Mouse (Mus musculus) myocyte (in vitro differentiated cells): ENCODE results near the gene Creb5.

ENCODE experiments used
- MAX ChIP-seq: IDR thresholded peaks from one replicate; pipeline ENCODE4 v1.6.1; 2011; ENCODE audit warnings: low read depth, mild to moderate bottlenecking, control low read depth
- POLR2A ChIP-seq: IDR thresholded peaks from one replicate; pipeline ENCODE4 v1.6.1; 2011; ENCODE audit warnings: low read depth, mild to moderate bottlenecking, control low read depth, moderate library complexity; ENCODE audit not compliant: insufficient read length
- POLR2AphosphoS2 ChIP-seq: IDR thresholded peaks from one replicate; pipeline ENCODE4 v1.6.1; 2011; ENCODE audit warnings: low read depth, control low read depth; ENCODE audit not compliant: insufficient read length
- REST ChIP-seq: IDR thresholded peaks from one replicate; pipeline ENCODE4 v1.6.1; 2011; ENCODE audit warnings: mild to moderate bottlenecking, control low read depth, moderate library complexity; ENCODE audit not compliant: insufficient read depth, insufficient read length
- SRF ChIP-seq: IDR thresholded peaks from one replicate; pipeline ENCODE4 v1.6.1; 2011; ENCODE audit warnings: low read depth; ENCODE audit not compliant: control insufficient read depth, insufficient read length
- USF1 ChIP-seq: IDR thresholded peaks from one replicate; pipeline ENCODE4 v1.6.1; 2011; ENCODE audit warnings: low read depth, mild to moderate bottlenecking, control low read depth, moderate library complexity

DNA sequence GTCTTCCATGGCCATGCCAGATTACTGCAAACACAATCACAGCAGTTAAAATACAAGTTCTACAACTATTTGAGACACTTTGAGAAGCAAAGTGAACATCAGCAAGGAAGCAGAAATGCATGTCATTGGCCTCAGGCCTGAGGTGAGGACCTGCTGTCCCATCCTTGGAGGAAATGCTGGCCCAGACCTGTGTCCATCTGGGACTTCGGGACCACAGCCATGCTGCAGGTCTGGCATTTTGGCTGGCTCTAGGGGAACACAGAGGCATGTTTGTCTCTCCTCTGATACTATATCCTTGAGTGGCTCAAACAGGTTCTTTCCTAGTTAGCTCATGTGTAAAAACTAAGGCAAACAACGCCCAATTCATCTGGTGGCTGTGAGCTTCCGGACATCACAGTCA, 27.2 kb upstream of the Creb5 start:
- TF ChIP-seq MAX (no peak), POLR2A (no peak), REST (no peak), USF1 (no peak), SRF (no peak), POLR2AphosphoS2 (no peak)
